Mouse (Mus musculus) heart, embryonic 16.5 days (tissue): Measurements from ENCODE around the gene Rora. TPM values are rescaled to one million over a fixed set of nuclear protein-coding genes. Genes with fewer than 3 reads are reported as not detected.

Source experiments
- ATAC-seq: fragments of 200-750 bp; cut with Nextera tagmentation; replicated peaks from 2 replicates; pipeline ENCODE4 v1.8.0; 2017; ENCODE audit warnings: moderate number of reproducible peaks; ENCODE audit not compliant: insufficient read depth, low FRiP score; ENCODE audit errors: extremely low read depth
- H3K27ac ChIP-seq: fragments of 300-500 bp; sonication (generic); 2 replicates; pipeline ENCODE4 v1.5.1; 2014; ENCODE audit warnings: mild to moderate bottlenecking, low read length, control low read depth, moderate library complexity
- H3K27me3 ChIP-seq: fragments of 300-500 bp; sonication (generic); 2 replicates; pipeline ENCODE4 v1.6.1; 2014; ENCODE audit warnings: low read length, mixed read lengths; ENCODE audit not compliant: control insufficient read depth, insufficient read depth
- H3K36me3 ChIP-seq: fragments of 300-500 bp; sonication (generic); 2 replicates; pipeline ENCODE4 v1.6.1; 2014; ENCODE audit not compliant: control insufficient read depth, insufficient read depth
- H3K4me1 ChIP-seq: fragments of 300-500 bp; sonication (generic); 2 replicates; pipeline ENCODE4 v1.6.1; 2014; ENCODE audit warnings: low read length, mixed read lengths; ENCODE audit not compliant: control insufficient read depth, insufficient read depth
- H3K4me2 ChIP-seq: fragments of 300-500 bp; sonication (generic); 2 replicates; pipeline ENCODE4 v1.6.1; 2014; ENCODE audit warnings: low read depth, mild to moderate bottlenecking, control low read depth, low read length
- H3K4me3 ChIP-seq: fragments of 300-500 bp; sonication (generic); 2 replicates; pipeline ENCODE4 v1.5.1; 2014; ENCODE audit warnings: mild to moderate bottlenecking, control low read depth, low read length
- H3K9ac ChIP-seq: fragments of 300-500 bp; sonication (generic); 2 replicates; pipeline ENCODE4 v1.6.1; 2014; ENCODE audit warnings: low read length, control low read depth
- H3K9me3 ChIP-seq: fragments of 300-500 bp; sonication (generic); replicated peaks from 2 replicates; pipeline ENCODE4 v1.6.1; 2016; ENCODE audit warnings: low read length; ENCODE audit not compliant: control insufficient read depth
- WGBS: fragments of 180-500 bp; shearing (Covaris S2); extraction: QIAGEN DNeasy Blood & Tissue Kit; methylation state at CpG from one replicate; pipeline ENCODE4 v1.1.7; 2014; 5-methylcytosine and 5-hydroxymethylcytosine counted together
- polyA plus RNA-seq: library from polyadenylated mRNA; unstranded; fragments of >200 nt; fragmentation: Nextera tagmentation; extraction: Ambion mirVana; gene quantifications from 2 replicates; pipeline ENCODE4 v1.2.1, GENCODE M21; 2015

Rora gene
- polyA plus RNA-seq, 1 experiment from 2014 or later = 9.4 TPM

- 53% methylated on average over 13 of the region's 13 CpGs for WGBS
- H3K4me2 ChIP-seq = no peak overlapping the region
- H3K27ac ChIP-seq = no peak overlapping the region
- H3K4me3 ChIP-seq = no peak overlapping the region
- no peak overlapping the region for H3K9ac ChIP-seq
- no peaks in the 10 kb centered on the region for H3K9me3 ChIP-seq
- ATAC-seq = no peak
- no peaks in the 10 kb centered on the region for H3K36me3 ChIP-seq
- H3K27me3 ChIP-seq = no peaks in the 10 kb centered on the region
- no peaks in the 10 kb centered on the region for H3K4me1 ChIP-seq
Measured at GRCm38 (mm10) chr9:68966540-68966939, 313.0 kb downstream of the Rora start.

- no peak for ATAC-seq
- no peak overlapping the region for H3K4me2 ChIP-seq
- H3K27ac ChIP-seq = no peak overlapping the region
- H3K4me1 ChIP-seq = no peaks in the 10 kb centered on the region
- no peak overlapping the region for H3K9ac ChIP-seq
- no peaks in the 10 kb centered on the region for H3K36me3 ChIP-seq
- no peak overlapping the region for H3K4me3 ChIP-seq
- no peaks in the 10 kb centered on the region for H3K9me3 ChIP-seq
- H3K27me3 ChIP-seq = no peaks in the 10 kb centered on the region
- WGBS = 81% methylated on average over 6 of the region's 6 CpGs
Measured at GRCm38 (mm10) chr9:68970074-68970473, 316.5 kb downstream of the Rora start.

- Histone ChIP-seq H3K36me3 (no peaks in the 10 kb centered on the region), H3K27me3 (no peaks in the 10 kb centered on the region), H3K4me3 (no peak overlapping the region), H3K9ac (no peak overlapping the region), H3K4me1 (no peaks in the 10 kb centered on the region), H3K4me2 (no peak overlapping the region), H3K9me3 (no peaks in the 10 kb centered on the region), H3K27ac (no peak overlapping the region)
- WGBS = 70% methylated on average over 7 of the region's 7 CpGs
- no peak for ATAC-seq
Measured at GRCm38 (mm10) chr9:68972277-68972676, 318.7 kb downstream of the Rora start.

GRCm38 (mm10) chr9:68974517-68974916, 320.9 kb downstream of the Rora start:
- Histone ChIP-seq H3K4me3 (no peak overlapping the region), H3K9ac (no peak overlapping the region), H3K4me2 (no peak overlapping the region), H3K4me1 (no peaks in the 10 kb centered on the region), H3K27ac (no peak overlapping the region), H3K36me3 (no peaks in the 10 kb centered on the region), H3K27me3 (no peaks in the 10 kb centered on the region), H3K9me3 (no peaks in the 10 kb centered on the region)
- ATAC-seq = no peak
- WGBS = 85% methylated on average over 2 of the region's 2 CpGs

GRCm38 (mm10) chr9:68976136-68976535, 322.6 kb downstream of the Rora start:
- Histone ChIP-seq H3K9ac (no peak overlapping the region), H3K27ac (no peak overlapping the region), H3K4me1 (no peaks in the 10 kb centered on the region), H3K9me3 (no peaks in the 10 kb centered on the region), H3K4me3 (no peak overlapping the region), H3K36me3 (no peaks in the 10 kb centered on the region), H3K27me3 (no peaks in the 10 kb centered on the region), H3K4me2 (no peak overlapping the region)
- ATAC-seq = no peak
- WGBS = 74% methylated on average over 5 of the region's 5 CpGs

GRCm38 (mm10) chr9:68976851-68977250, 323.3 kb downstream of the Rora start:
- WGBS = 71% methylated on average over 4 of the region's 4 CpGs
- ATAC-seq = no peak
- no peak overlapping the region for H3K27ac ChIP-seq

GRCm38 (mm10) chr9:68978656-68979055, 325.1 kb downstream of the Rora start:
- no peak overlapping the region for H3K4me2 ChIP-seq
- no peaks in the 10 kb centered on the region for H3K4me1 ChIP-seq
- 72% methylated on average over 4 of the region's 4 CpGs for WGBS
- no peak overlapping the region for H3K4me3 ChIP-seq
- no peak for ATAC-seq
- no peak overlapping the region for H3K27ac ChIP-seq
- H3K9me3 ChIP-seq = no peaks in the 10 kb centered on the region
- no peak overlapping the region for H3K9ac ChIP-seq
- no peaks in the 10 kb centered on the region for H3K27me3 ChIP-seq
- H3K36me3 ChIP-seq = no peaks in the 10 kb centered on the region

More at GRCm38 (mm10) chr9:68976851-68977250, 323.3 kb downstream of the Rora start:
- no peak overlapping the region for H3K4me2 ChIP-seq
- no peaks in the 10 kb centered on the region for H3K27me3 ChIP-seq
- H3K4me1 ChIP-seq = no peaks in the 10 kb centered on the region
- H3K4me3 ChIP-seq = no peak overlapping the region
- no peaks in the 10 kb centered on the region for H3K9me3 ChIP-seq
- H3K36me3 ChIP-seq = no peaks in the 10 kb centered on the region
- no peak overlapping the region for H3K9ac ChIP-seq

- no peak overlapping the region for H3K4me2 ChIP-seq
- no peak overlapping the region for H3K9ac ChIP-seq
- no peak overlapping the region for H3K27ac ChIP-seq
- ATAC-seq = no peak
- no peaks in the 10 kb centered on the region for H3K36me3 ChIP-seq
- 73% methylated on average over 4 of the region's 4 CpGs for WGBS
- H3K9me3 ChIP-seq = no peaks in the 10 kb centered on the region
- no peaks in the 10 kb centered on the region for H3K27me3 ChIP-seq
- no peak overlapping the region for H3K4me3 ChIP-seq
- H3K4me1 ChIP-seq = no peaks in the 10 kb centered on the region
Measured at GRCm38 (mm10) chr9:68980041-68980440, 326.5 kb downstream of the Rora start.

- H3K36me3 ChIP-seq = no peaks in the 10 kb centered on the region
- ATAC-seq = no peak
- H3K4me1 ChIP-seq = no peaks in the 10 kb centered on the region
- H3K9ac ChIP-seq = no peak overlapping the region
- WGBS = 85% methylated on average over 6 of the region's 6 CpGs
- H3K27me3 ChIP-seq = no peaks in the 10 kb centered on the region
- no peak overlapping the region for H3K27ac ChIP-seq
- no peaks in the 10 kb centered on the region for H3K9me3 ChIP-seq
- no peak overlapping the region for H3K4me3 ChIP-seq
- H3K4me2 ChIP-seq = no peak overlapping the region
Measured at GRCm38 (mm10) chr9:68985046-68985445, 331.5 kb downstream of the Rora start.

- Histone ChIP-seq H3K4me1 (no peaks in the 10 kb centered on the region), H3K36me3 (no peaks in the 10 kb centered on the region), H3K4me3 (no peak overlapping the region), H3K27me3 (no peaks in the 10 kb centered on the region), H3K27ac (no peak overlapping the region), H3K9ac (no peak overlapping the region), H3K4me2 (no peak overlapping the region), H3K9me3 (no peaks in the 10 kb centered on the region)
- 76% methylated on average over 3 of the region's 3 CpGs for WGBS
- no peak for ATAC-seq
Measured at GRCm38 (mm10) chr9:68985796-68986195, 332.2 kb downstream of the Rora start.
